Mouse (Mus musculus): ENCODE measurements at regions not wholly inside any gene's neighbourhood (a gene's known extent, or its start where the extent isn't known, plus 50 kb on each side); places are given as distances from the start of the nearest gene placed in this dataset.

- no peak for TF ChIP-seq POLR2A (IDR thresholded peaks at IDR 0.05; ENCODE audit: borderline replicate concordance, control insufficient read depth, low read depth, low read length)
- no peak for TF ChIP-seq CTCF (IDR thresholded peaks at IDR 0.05; ENCODE audit: control insufficient read depth, insufficient read depth, low read length)
Observed at GRCm38 (mm10) chr10:17417394-17417793, 305.6 kb upstream of the Cited2 start.

Measured in bone marrow, adult 2 months (tissue).